Mouse (Mus musculus) erythroblast, embryonic 14.5 days (primary cell): ENCODE results near the gene Nr2c1.

ENCODE experiments used
- GATA1 ChIP-seq: IDR thresholded peaks from 2 replicates; pipeline ENCODE4 v1.6.1; 2012; ENCODE audit warnings: low read length, inconsistent platforms, mixed read lengths
- TAL1 ChIP-seq: IDR thresholded peaks from 3 replicates; pipeline ENCODE4 v1.6.1; 2012; ENCODE audit warnings: low read length, inconsistent platforms, mixed read lengths

GRCm38 (mm10) chr10:94171440-94172130 is 23.8 kb downstream of the Nr2c1 start:
- TF ChIP-seq GATA1 (no peak), TAL1 (no peak)
